Comparison of ENCODE assay signal across 15 mouse cellular contexts in the genomic region with DNA sequence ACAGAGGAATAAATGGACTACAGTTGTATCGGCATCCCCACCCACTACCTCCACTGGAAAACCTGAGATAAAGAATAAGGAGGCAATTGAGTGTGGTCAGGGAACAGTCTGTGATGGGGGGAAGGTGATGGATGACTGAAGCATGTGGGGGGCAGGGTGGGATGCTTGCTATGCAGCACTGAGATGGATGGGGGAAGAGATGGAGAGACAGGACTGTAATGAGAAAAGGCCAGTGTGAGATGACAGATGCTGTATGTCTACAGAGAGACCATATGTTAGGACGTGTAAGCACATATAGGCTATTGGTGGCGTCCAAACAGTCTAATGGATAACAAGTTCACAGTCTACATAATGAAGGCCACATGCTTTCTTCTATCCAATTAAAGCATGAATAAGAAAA.
"Had no signal": no experiment of that assay in that cellular context is flagged by ENCODE, and none has a peak within 500 bp of the region (broad histone marks: within the 10 kb centered on the region; RNA-seq: fewer than 3 reads in every experiment).

No protein-coding gene starts in this region.

- H3K4me1 ChIP-seq: liver, embryonic 13.5 days; megakaryocyte, embryonic 14.5 days; midbrain, embryonic 12.5 days had no signal

- H3K4me3 ChIP-seq: limb, embryonic 12.5 days; liver, embryonic 13.5 days; lung, embryonic 15.5 days; megakaryocyte, embryonic 14.5 days; midbrain, embryonic 12.5 days; neural tube, embryonic 15.5 days had no signal

- DNase-seq: kidney, adult 8-10 months; kidney, postnatal 25 days; layer of hippocampus, adult 9-11 months; layer of hippocampus, postnatal 36 days; liver; liver, embryonic 13.5 days; liver, postnatal 0 days; lung, postnatal 14 days had no signal

- H3K27ac ChIP-seq: limb, embryonic 12.5 days; liver, embryonic 13.5 days; macrophage; midbrain, embryonic 12.5 days; neural tube, embryonic 15.5 days had no signal

- H3K36me3 ChIP-seq: limb, embryonic 12.5 days; liver, embryonic 13.5 days; lung, embryonic 15.5 days; midbrain, embryonic 12.5 days; neural tube, embryonic 15.5 days had no signal

- H3K9ac ChIP-seq: limb, embryonic 12.5 days; liver, embryonic 13.5 days; liver, postnatal 0 days; lung, embryonic 15.5 days; midbrain, embryonic 12.5 days; neural tube, embryonic 15.5 days had no signal

- H3K9me3 ChIP-seq: limb, embryonic 12.5 days; liver, embryonic 13.5 days; lung, embryonic 15.5 days; midbrain, embryonic 12.5 days; neural tube, embryonic 15.5 days had no signal

- ATAC-seq: liver, postnatal 0 days; midbrain, embryonic 16.5 days had no signal

- H3K4me2 ChIP-seq: limb, embryonic 12.5 days; liver, embryonic 13.5 days; lung, embryonic 15.5 days; midbrain, embryonic 12.5 days; neural tube, embryonic 15.5 days had no signal

- H3K27me3 ChIP-seq: limb, embryonic 12.5 days; liver, embryonic 13.5 days; lung, embryonic 15.5 days; megakaryocyte, embryonic 14.5 days; midbrain, embryonic 12.5 days; neural tube, embryonic 15.5 days had no signal
